Mouse (Mus musculus): ENCODE data around the gene Med7.

Gene Med7

DNA sequence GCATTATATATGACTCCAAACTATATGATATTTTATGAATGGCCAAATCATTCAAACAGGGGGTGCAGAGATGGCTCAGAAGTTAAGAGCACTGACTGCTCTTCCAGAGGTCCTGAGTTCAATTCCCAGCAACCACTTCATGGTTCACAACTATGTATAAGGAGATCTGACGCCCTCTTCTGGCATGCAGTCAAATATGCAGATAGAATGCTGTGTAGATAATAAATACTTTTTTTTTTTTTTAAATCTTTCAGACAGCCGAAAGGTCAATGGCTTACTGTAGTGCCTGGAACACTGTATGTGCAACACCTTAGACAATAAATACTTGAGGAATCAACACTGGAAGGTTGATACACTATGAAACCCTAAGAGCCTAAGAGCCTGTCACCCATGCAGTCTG lies 6.6 kb upstream of the Med7 start:
- peak; percentile 29 for DNase-seq

DNA sequence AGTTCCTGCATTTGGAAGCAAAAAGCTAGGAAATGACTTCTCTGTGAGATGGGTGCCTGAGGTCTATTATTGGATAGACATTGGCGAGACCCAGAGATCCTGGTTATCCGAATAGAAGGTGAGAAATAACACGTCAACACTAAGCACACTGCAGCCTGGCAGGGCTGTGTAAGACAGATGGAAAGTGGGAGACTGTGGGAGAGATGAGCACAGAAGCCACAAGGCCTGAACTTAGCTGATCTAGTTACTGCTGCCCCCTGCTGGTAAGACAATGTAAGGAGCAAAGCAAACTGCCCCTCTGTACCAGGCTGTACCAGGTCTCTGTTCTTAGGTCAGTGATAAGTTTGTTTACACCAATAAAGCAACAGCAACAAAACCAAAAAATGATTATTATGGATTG lies 5.6 kb upstream of the Med7 start:
- DNase-seq = peak; percentile 91

DNA sequence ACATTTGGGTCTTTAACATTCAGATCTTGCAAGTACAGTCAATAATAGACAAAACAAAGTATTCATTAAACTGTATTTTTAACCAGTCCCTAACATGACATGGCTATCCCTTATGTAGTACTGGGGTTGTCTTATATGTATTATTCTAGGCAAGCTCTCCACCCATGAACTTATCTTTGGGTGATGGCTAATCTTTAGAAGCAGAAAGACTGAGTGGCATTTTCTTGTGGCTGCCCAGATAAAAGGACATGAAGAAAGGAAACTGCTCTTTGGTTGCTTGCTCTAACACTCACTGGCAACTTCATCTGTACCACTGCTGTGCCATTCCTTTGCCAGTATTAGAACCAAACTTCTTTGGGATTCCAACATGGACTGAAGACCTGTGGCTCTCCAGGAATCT lies 1.4 kb upstream of the Med7 start:
- no peak for DNase-seq

DNA sequence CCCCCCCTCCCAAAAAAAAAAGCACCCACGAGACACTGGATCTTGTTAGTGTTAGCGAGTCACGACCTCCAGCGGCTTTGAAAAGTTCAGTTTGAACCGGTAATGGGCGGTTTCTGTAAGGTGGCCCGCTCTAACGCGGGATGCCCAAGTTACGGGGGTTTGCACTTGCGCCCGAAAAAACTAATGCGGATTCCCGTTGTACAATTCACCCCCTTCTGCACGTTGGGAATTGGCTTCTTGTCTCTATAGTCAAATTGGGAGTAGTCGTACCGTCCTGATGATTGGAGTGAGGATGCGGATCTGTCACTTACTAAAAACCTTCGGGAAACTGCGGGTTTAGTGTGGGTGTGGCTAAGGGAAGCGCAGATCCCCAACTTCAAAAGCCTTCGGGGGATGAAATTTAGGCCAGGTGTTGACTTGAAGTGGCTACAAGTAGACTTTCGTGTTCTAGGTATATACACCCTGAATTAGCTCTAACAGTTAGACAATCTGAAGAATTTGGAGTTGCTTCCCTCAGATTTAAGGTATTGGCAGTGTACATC lies 805 bp downstream of the Med7 start:
- no peak for DNase-seq

DNA sequence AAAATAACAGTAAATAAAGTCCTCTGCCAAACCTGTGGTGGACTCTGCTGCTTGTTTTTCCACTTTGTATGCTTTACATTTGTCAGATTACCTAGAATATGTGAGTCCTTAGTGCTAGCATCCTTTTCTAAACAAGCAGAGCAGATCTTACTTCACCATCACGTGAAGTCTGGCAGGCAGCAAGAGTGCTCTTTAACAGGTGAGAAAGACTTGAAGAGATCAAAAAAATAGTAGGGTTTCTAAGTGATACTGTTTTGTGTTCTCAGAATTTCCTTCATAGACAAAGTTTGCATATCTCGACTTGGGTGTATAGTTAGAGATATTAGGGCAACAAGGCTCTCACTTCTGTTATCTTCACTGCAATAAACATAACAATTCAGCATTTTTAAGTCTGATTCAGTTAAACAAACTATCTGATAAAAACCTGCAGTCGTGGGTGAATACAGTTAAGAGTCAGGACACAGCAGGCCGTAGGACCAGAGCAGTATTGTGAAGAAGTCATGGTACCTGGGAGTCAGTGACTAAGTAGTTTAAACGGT lies 2.3 kb downstream of the Med7 start:
- no peak for DNase-seq

DNA sequence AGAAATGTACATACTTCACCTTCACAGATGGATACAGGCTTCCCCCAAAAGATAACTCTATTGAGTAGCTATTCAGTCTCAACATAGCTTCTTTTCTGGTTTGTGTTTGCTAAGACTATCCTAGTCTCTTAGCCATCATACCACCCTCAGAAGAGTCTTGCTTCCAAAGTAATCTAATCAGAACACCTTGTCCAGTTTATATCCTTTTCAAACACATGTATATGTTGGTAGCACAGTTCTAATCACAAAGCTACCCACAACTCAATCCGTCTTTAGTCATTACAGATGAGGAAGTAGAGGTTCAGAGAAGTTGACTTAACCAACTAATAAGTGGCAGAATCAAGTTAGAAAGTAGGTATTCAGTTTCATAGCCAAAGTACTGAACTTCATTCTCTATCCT lies 5.0 kb downstream of the Med7 start:
- DNase-seq = no peak

DNA sequence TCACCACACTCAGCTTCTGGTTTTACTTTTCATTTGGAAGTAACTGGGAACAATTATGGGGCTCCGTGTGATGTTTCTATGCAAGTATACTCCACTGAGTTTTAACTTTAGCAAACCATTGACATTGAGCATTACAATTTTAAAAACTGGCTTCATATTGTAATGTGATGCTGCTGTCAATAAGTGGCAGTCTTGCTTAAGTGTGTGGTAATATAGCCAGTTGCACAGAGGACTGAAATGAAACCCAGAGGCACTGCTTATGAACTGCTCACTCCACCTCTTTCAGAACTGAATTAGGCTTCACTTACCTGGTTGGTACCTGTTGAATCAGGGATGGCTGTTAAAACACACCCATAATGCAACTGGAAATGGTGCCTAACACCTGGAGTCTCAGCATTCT lies 6.4 kb downstream of the Med7 start:
- DNase-seq = no peak

DNA sequence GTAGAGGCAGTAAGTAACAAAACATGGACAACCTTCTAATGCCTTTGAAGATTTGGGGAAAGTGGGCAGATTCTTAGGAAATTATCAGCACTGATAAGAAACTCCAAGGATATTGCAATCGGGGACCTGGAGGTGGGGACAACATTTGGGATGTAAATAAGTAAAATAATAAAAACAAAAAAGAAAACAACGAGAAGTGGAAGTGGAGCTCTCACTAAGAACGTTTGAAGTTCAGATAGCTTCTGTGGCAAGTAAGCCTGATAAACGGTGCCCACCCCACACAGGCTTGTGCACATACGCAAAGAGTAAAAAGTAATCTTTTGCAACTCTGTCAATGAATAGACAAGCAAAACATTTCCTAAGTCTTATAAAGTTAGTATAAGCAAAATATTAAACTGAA lies 7.3 kb downstream of the Med7 start:
- DNase-seq = no peak

DNA sequence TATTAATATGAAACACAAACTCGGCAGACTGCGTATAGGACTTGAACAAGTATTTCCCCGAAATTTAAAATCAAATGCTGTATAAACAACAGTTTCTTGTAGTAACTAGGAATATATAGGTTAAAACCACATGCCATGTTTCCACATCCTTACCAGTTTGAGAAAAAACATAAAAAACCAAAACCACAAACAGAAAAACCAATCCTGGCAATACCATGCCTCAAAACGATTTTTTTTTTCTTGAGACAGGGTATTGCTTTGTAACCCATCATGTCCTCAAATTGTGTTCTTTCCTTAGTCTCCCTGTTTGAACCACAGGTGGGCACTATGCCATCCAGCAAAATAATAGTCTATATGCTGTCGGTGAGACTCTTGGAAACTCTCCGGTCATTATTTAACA lies 9.4 kb downstream of the Med7 start:
- DNase-seq = no peak

DNA sequence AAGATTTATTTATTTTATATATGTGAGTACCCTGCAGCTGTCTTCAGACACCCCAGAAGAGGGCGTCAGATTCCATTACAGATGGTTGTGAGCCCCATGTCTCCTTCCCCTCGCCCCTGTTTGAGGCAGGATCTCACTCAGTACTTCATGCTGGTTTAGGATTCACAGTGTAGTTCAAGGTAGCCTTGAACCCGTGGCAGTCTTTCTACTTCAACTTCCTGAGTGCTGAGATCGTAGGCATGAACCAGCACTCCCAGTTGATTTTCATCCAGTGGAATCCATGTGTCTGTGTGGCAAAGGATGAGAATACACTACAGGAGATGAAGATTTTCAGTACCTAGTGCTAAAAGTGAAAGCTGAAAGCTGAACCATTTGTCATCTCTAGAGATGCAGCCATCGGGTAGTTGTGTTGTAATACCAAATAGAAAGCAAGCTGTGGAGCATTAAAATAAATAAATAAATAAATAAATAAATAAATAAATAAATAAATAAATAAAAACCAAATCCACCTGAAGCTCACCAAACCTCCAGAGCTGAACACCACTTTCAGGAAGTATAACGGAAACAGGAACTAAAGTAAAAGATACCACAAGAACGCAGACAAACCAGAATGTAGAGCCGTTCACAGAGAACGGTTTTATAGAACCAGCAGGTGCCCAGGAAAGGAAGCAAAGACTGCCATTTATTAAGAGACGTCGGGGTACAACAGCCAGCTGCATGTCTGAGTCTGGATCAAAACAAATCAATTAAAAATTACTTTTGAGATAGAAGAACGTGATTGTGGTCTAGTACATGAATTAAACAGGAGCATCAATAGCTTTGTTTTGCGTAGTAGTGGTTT lies 11.1 kb downstream of the Med7 start:
- DNase-seq = peak; percentile 28

DNA sequence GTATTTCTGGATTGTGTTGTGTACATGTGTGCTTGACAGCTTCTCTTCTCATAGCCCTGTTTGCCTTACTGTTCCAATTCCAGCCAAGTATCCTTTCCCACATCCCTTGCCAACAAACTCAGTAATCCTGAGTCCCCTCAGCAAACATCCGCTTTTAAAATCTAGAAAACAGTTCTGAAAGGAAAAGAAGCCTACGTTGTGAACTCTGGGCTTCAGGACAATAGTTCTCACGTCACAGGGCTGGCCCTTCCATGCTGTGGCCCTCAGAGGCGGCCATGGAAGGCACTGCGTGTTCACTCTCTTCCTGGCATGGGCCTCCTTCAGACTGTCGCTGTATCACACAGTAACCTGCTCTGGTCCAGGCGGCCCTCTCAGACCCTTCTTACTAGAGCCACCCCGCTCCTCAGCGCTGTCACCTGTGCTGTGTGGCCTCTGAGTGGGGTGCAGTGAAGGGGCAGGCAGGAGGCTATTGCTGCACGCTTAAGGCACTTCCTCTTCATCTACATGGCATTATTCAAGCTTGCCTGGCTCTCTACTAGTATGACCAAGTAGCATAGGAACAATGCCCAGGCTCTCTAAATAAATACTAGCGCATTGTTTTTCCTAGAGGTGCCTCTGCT lies 12.8 kb downstream of the Med7 start:
- DNase-seq = no peak

DNA sequence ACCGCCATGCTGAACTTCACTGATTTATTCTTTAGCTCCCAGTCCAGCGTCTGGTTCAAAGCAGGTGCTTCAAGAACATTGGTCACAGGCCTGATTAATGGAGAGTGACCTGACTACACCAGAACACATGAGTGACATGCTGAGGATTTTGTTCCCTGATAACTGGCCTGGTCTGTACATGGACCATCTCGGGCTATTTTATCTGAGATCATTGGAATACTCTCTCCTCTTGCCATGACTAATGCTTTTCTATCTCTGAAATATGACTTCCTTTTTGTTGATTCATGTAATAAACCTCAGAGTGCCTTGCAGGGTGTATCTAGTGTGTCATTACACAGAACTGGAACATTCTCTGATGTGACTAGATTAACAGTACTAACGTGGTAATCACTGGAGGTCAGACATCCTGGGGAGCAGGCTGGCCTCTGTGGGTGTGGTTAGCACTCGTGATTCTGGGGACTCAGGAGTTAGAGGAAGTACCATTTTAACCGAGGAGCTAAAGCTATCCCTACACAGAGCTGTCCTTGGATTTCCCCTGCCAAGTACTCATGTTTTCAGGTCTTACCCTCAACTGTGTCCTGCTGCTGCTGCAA lies 17.8 kb downstream of the Med7 start, which contains the start of gene Havcr2:
Gene Havcr2, plus strand, starts transcription at position 483 of the 593 bp plus-strand sequence.
- no peak for DNase-seq

DNA sequence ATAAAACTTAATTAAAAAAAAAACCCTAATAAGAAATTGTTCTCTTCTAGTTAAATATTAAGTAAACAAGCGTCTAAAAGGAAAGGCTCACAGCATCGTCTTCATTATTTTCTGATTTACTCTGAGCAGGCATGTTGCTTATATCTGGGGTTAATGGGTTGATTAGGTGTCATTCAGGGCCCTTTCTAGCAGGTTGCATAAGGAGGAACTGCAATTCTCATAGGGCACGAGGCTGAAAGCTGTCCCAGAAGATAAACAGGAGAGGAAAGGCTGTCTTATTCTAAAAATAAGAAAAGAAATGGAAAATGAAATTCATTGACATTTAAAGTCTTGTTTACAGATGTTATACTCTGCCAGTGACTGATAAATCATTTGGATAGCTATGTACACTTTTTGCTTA lies 23.2 kb downstream of the Med7 start:
- no peak for DNase-seq

DNA sequence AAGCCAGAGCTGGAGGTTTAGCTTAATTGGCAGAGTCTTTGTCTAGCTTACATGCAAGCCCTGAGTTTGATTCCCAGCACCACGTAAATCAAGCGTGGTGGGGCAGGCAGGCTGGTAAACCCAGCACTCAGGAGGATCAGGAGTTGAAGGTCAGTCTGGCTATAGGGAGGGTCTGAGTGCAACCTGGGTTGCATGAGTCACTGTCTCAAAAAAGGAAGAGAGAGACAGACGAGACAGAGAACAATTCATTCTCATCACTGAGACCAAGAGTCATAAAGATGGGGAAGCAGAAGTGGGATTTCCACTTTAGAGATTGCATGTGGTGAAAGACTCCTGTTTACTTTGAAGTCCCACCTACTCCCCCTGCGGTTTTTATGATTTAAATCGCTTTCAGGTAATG lies 24.6 kb downstream of the Med7 start:
- no peak for DNase-seq

DNA sequence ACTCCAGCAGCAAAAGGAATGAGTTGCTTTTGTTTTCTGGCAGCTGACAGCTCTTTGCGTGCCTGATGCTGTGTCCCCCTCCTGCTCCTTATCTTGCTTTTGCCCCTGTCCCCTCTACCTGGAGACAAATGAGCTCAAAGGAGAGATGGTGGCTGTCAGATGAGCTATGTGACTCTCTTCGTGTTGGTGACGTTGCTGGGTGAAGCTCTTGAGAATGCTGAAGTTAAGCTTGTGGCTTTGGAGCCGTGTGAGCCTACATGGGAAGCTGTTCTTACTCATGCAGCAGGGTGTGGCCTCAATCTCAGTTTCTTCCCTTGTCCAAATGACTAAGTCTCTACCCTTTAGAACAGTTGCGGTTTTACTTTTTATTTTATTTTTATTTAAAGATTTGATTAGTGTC lies 25.2 kb downstream of the Med7 start:
- no peak for DNase-seq

DNA sequence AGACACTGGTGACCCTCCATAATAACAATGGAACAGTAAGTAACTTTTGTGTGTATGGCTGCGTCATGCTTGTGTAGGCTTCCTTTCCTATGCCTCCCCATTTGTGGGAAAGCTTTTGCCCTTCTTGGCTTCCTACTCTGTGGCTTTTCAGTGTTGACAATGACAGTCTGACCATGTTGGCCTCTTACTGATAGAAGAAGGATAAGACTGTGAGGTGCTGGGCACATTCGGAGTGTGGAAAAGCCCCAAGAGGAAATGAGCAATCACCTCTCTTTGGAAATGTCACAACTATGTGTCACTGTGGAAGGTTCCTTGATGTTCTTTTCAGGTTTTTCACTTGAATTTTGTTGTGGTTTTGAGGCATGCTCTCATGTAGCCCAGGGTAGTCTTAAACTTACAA lies 30.2 kb downstream of the Med7 start:
- no peak for DNase-seq

DNA sequence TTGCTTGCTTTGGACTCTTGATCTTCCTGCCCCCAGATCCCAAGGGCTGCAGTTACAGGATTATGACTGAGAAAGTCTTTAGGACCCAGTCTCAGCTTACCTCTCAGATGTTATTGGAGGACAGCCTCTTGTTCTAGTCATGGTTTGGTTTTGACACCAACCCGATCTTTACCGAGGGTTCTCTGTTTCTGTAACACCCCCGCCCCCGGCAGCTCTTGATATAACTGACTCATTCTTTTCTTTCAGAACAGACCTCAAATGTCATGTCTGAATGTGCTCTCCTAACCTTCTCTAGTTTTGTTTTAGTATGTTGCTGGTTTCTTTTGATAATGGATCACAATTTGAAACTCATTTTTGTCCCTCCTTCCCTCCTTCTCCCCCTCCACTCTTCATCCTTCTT lies 37.5 kb downstream of the Med7 start:
- DNase-seq = no peak

DNA sequence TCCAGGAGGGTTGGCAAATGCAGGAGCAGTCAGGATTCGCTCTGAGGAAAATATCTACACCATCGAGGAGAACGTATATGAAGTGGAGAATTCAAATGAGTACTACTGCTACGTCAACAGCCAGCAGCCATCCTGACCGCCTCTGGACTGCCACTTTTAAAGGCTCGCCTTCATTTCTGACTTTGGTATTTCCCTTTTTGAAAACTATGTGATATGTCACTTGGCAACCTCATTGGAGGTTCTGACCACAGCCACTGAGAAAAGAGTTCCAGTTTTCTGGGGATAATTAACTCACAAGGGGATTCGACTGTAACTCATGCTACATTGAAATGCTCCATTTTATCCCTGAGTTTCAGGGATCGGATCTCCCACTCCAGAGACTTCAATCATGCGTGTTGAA lies 42.6 kb downstream of the Med7 start:
- no peak for DNase-seq

DNA sequence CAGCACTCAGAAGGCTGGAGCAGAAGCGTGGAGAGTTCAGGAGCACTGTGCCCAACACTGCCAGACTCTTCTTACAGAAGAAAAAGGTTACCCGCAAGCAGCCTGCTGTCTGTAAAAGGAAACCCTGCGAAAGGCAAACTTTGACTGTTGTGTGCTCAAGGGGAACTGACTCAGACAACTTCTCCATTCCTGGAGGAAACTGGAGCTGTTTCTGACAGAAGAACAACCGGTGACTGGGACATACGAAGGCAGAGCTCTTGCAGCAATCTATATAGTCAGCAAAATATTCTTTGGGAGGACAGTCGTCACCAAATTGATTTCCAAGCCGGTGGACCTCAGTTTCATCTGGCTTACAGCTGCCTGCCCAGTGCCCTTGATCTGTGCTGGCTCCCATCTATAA lies 43.8 kb downstream of the Med7 start:
- DNase-seq = no peak

DNA sequence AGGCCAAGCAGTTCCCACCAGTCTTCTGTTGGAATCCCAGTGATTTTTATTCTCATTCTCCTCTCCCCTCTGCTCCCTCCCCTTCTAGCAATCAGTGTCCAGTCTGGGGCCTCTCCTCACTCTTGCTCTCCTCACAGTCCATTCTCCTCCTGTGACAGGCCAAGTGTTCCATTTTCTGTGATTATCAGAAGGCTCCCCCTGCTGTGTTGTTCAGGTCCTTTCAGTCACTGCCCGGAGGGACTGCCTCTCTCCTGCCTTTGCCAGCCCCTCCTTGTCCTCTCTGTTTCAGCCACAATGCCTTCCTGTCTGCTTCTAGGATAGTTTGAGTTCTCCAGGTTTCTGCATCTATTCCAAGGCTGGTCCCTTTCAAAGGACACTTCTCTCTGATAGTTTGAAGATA lies 51.5 kb downstream of the Med7 start:
- no peak for DNase-seq

DNA sequence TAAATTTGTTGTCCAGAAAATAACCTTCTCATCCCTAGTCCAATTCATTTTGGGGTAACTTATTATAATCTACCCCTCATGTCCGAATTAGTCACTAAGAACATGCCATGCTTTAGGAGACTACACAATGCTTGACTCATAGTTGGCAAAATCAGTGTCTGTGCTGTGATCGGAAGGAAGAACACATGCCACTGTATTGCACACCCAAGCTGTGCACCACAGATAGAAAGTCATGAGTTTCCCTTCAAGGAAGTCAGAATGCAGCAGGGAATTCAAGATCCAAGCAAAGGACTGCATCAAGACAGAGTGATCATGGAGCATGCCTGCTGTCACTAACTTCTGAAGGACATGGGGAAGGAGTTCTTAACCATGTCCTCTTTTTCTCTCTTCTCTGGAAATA lies 51.9 kb downstream of the Med7 start:
- no peak for DNase-seq
